Mouse (Mus musculus): ENCODE data around the gene Tgfb1i1. TPM values are rescaled to one million over a fixed set of nuclear protein-coding genes. Genes with fewer than 3 reads are reported as not detected.

Tgfb1i1 gene
- polyA plus RNA-seq, 1 experiment from 2014 or later: 27.9 TPM

DNA sequence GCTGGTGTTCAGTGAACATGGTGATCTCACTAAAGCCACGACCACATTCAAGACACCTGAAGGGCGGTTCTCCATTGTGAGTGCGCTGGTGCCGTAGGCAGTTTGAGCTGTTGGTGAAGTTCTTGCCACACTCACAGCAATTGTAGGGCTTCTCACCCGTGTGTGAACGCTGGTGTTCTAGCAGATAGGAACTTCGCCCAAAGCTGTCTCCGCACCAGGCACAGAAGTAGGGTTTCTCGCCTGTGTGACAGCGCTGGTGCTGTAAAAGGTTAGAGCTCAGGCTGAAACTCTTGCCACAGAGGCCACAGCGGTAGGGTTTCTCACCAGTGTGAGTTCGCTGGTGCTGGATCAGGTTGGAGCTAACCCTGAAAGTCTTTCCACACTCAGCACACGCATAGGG lies 10.2 kb upstream of the Tgfb1i1 start:
- no peaks in the 10 kb centered on the region for H3K27me3 ChIP-seq
- peak overlapping the region; percentile 80; the same call in 1 of the 2 replicates for H3K9ac ChIP-seq
- ATAC-seq (ENCODE audit: low FRiP score): no peak
- 0 out of 2 replicates have a peak overlapping the region, but pooled peaks have one; percentile 70 for H3K4me3 ChIP-seq
- peaks cover 32% of the 10 kb centered on the region for H3K4me1 ChIP-seq (replicated peaks)
- 96% methylated on average over 13 of the region's 13 CpGs for WGBS
- H3K27ac ChIP-seq: peak overlapping the region; percentile 98; the same call in 1 of the 2 replicates
- peaks cover 17% of the 10 kb centered on the region for H3K36me3 ChIP-seq
- no peaks in the 10 kb centered on the region for H3K9me3 ChIP-seq
- H3K4me2 ChIP-seq: peak overlapping the region; percentile 93

DNA sequence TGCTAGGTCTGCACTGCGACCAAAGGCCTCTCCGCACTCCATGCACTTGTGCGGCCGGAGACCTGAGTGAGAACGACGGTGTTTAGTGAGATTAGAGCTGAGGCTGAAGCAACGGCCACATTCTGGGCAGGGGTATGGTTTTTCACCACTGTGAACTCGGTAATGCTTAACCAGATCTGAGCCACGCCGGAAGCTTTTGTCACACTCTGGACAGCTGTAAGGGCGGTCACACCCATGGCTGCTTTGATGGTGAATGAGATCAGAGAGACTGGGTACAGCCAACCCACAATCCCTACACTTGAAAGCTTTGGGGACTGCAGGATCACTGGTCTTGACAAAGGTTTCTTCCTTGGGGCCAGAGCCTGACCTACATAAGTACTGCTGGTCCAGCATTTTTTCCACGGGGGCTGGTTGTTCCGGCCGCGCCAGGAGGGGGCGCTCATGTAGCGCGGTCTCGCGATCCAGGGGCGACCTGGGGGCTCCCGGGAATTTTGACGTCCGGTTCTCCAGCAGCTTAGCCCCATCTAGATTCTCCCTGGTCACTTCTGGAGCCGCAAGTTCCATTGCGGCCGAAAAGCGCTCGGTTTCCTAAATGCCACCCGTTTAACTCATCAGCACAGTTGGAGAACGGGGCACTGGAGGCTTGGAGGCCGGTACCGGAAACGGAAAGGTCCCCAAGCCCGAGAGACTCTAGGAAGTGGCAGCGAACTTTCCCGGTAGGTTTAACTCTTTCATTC lies 9.6 kb upstream of the Tgfb1i1 start, which contains the start of gene Armc5:
Gene Armc5 (plus strand): TSS at position 487 of the 737 bp plus-strand sequence.
- Histone ChIP-seq H3K27me3 (no peaks in the 10 kb centered on the region), H3K36me3 (peaks cover 22% of the 10 kb centered on the region), H3K27ac (peak within 1 kb of the TSS; percentile 98), H3K9me3 (no peaks in the 10 kb centered on the region), H3K4me2 (peak within 1 kb of the TSS; percentile 93), H3K4me1 (replicated peaks) (peaks cover 32% of the 10 kb centered on the region), H3K9ac (peak within 1 kb of the TSS; percentile 80), H3K4me3 (peak within 1 kb of the TSS; percentile 70)
- 26% methylated on average over 37 of the region's 37 CpGs for WGBS
- 0 out of 2 replicates have a peak, but pooled peaks have one; percentile 4 for ATAC-seq (ENCODE audit: low FRiP score)

DNA sequence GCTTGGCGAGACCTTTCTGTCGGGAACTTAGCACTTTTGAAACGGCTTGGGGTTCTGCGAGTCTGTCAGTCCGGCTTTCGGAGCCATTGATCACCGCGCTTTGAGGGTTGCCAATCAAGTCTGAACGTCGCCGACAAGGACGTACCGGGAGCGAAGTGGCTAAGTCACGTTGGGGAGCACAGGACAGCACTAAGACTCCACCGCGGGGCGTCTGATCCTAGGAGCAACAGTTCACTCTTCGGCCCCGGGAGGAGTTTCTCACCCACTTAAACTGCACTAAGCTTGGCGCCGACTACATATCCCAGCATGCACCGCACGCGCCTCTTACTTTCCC lies 9.1 kb upstream of the Tgfb1i1 start:
- no peak for ATAC-seq (ENCODE audit: low FRiP score)
- WGBS: 1% methylated on average over 25 of the region's 25 CpGs
- Histone ChIP-seq H3K27me3 (no peaks in the 10 kb centered on the region), H3K4me3 (peak overlapping the region; percentile 70), H3K9me3 (no peaks in the 10 kb centered on the region), H3K27ac (peak overlapping the region; percentile 98), H3K36me3 (peaks cover 28% of the 10 kb centered on the region), H3K4me1 (replicated peaks) (peaks cover 29% of the 10 kb centered on the region), H3K4me2 (peak overlapping the region; percentile 93), H3K9ac (peak overlapping the region; percentile 80)

DNA sequence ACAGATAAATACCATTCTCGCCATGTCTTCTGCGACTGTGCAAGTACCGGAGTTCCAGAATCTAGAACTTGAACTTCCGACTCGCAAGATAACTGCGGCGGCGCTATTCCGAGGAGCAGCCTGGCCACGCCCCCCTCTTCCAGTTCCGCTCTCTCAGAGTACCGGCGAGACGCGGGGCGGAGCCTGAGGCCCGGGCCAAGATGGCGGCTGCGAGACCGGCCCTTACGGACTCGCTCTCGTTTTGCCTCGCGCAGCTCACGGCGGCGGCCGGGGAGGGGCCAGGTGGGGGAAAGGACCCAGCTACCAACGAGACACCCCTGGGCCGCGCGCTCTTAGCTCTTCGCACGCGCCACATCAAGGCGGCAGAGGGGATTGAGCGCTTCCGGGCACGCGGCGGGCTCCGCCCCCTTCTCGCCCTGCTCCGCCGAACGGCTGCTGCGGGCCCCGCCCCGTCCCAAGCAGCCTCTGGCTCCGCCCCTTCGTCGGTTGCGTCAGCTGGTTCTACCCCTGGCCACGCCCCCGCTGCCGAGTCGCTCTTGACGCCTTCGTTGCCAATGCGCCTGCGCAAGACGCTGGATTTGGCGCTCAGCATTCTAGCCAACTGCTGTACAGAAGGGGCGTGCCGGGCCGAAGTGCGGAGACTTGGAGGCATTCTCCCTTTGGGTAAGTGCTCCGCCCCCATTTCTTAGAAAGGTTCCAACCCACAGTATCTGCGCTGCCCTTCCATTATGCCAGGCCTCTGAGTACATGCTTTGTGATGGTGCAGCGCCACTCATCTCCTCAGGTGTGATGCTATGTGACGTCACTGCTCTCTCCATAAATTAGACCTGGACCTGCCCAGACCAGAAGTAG lies 8.5 kb upstream of the Tgfb1i1 start, which contains the start of gene 9130023H24Rik:
Gene 9130023H24Rik (minus strand): TSS at position 105 of the 852 bp plus-strand sequence.
- H3K4me1 ChIP-seq (replicated peaks): peaks cover 29% of the 10 kb centered on the region

DNA sequence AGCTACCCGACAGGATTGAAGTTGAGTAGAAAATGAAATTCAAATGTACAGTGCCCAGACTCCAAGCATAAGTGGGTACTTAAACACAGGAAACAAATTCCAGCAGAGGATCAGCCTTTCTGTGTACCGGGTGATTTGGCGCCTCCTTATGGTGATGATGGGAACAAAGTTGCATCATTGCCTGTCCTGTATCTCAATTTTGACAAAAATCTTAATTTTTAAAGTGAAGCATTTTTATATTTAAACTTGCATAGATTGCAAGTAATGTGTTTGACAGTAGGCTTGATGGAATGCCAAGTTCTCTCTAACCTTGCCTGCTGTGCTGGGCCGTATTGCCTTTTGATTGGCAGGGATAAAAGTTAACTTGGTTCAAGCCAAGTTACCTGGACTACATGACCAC lies 7.6 kb upstream of the Tgfb1i1 start:
- H3K27me3 ChIP-seq: no peaks in the 10 kb centered on the region
- peaks cover 37% of the 10 kb centered on the region for H3K36me3 ChIP-seq
- peak overlapping the region; percentile 63 for H3K4me2 ChIP-seq
- no peak for ATAC-seq (ENCODE audit: low FRiP score)
- H3K9ac ChIP-seq: peak overlapping the region; percentile 60; the same call in 1 of the 2 replicates
- H3K4me1 ChIP-seq (replicated peaks): peaks cover 29% of the 10 kb centered on the region
- 30% methylated on average over 4 of the region's 4 CpGs for WGBS
- H3K9me3 ChIP-seq: no peaks in the 10 kb centered on the region
- H3K27ac ChIP-seq: peak overlapping the region; percentile 98; the same call in 1 of the 2 replicates
- H3K4me3 ChIP-seq: peak overlapping the region; percentile 70

More for the DNA sequence above, 8.5 kb upstream of the Tgfb1i1 start, which contains the start of gene 9130023H24Rik:
- ATAC-seq (ENCODE audit: low FRiP score): peak; percentile 91
- Histone ChIP-seq H3K9ac (peak within 1 kb of the TSS; percentile 80), H3K4me3 (peak within 1 kb of the TSS; percentile 70), H3K4me2 (peak within 1 kb of the TSS; percentile 93), H3K36me3 (peaks cover 34% of the 10 kb centered on the region), H3K9me3 (no peaks in the 10 kb centered on the region), H3K27me3 (no peaks in the 10 kb centered on the region), H3K27ac (peak within 1 kb of the TSS; percentile 98)
- under 1% methylated on average over 72 of the region's 72 CpGs for WGBS

DNA sequence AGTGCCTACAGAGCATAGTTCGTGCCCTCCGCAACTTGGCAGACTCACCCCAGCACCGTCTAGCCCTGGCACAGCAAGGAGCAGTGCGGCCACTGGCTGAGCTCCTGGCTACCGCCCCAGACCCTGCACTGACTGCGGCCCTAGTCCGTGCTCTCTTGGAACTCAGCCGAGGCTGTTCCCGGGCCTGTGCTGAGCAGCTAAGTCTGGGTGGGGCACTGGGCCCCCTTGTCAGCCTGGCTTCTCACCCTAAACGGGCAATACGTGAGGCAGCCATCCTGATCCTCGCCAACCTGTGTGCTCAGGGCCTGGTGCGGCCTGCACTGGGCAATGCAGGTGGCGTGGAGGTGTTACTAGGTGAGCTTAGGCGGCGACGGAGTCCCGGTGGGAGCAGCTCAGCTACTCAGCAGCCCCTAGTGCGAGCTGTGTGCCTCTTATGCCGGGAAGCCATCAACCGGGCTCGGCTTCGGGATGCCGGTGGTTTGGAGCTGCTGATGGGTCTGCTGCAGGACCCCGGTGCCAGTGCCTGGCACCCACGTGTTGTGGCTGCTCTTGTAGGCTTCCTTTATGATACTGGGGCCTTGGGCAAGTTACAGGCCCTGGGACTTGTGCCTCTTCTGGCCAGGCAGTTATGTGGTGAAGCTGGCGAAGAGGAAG lies 6.4 kb upstream of the Tgfb1i1 start:
- peaks cover 48% of the 10 kb centered on the region for H3K36me3 ChIP-seq
- no peaks in the 10 kb centered on the region for H3K27me3 ChIP-seq
- H3K27ac ChIP-seq: no peak overlapping the region
- no peak overlapping the region for H3K4me3 ChIP-seq
- peaks cover 29% of the 10 kb centered on the region for H3K4me1 ChIP-seq (replicated peaks)
- no peaks in the 10 kb centered on the region for H3K9me3 ChIP-seq
- WGBS: 95% methylated on average over 27 of the region's 27 CpGs
- H3K9ac ChIP-seq: peak overlapping the region; percentile 36
- H3K4me2 ChIP-seq: no peak overlapping the region
- no peak for ATAC-seq (ENCODE audit: low FRiP score)

DNA sequence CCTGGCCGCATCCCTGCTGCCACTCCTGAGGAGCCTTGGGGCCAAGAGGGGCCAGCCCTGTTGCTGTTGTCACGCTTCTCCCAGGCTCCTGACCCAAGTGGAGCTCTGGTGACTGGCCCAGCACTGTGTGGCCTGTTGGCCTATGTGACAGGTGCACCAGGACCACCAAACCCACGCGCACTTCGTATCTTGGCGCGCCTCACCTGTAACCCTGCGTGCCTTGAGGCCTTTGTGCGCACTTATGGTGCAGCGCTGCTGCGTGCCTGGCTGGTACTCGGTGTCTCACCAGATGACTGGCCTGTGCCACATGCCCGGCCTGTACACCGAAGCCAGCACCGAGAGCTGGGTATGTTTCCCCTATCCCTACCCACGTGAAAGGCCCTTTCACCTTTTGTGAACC lies 4.3 kb upstream of the Tgfb1i1 start:
- Histone ChIP-seq H3K9me3 (no peaks in the 10 kb centered on the region), H3K4me1 (replicated peaks) (peaks cover 41% of the 10 kb centered on the region), H3K27me3 (peaks cover 2% of the 10 kb centered on the region; the same call in 1 of the 2 replicates), H3K4me2 (no peak overlapping the region), H3K36me3 (peaks cover 48% of the 10 kb centered on the region), H3K4me3 (no peak overlapping the region), H3K9ac (no peak overlapping the region), H3K27ac (no peak overlapping the region)
- ATAC-seq (ENCODE audit: low FRiP score): no peak
- 96% methylated on average over 16 of the region's 16 CpGs for WGBS

DNA sequence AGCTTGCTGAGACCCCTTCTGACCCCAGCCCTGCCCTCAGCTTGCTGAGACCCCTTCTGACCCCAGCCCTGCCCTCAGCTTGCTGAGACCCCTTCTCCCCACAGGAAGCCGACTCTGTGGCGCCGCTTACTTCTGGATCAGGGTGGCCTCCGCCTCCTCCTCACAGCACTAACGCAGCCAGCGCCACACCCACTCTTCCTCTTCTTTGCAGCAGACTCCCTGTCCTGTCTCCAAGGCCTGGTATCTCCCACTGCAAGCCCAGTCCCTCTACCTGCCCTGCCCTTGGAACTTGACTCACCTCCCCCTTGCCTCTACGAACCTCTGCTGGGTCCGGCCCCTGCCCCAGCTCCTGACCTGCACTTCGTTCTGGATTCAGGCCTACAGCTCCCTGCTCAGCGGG lies 2.7 kb upstream of the Tgfb1i1 start:
- 49% methylated on average over 10 of the region's 10 CpGs for WGBS
- peaks cover 39% of the 10 kb centered on the region for H3K4me1 ChIP-seq (replicated peaks)

DNA sequence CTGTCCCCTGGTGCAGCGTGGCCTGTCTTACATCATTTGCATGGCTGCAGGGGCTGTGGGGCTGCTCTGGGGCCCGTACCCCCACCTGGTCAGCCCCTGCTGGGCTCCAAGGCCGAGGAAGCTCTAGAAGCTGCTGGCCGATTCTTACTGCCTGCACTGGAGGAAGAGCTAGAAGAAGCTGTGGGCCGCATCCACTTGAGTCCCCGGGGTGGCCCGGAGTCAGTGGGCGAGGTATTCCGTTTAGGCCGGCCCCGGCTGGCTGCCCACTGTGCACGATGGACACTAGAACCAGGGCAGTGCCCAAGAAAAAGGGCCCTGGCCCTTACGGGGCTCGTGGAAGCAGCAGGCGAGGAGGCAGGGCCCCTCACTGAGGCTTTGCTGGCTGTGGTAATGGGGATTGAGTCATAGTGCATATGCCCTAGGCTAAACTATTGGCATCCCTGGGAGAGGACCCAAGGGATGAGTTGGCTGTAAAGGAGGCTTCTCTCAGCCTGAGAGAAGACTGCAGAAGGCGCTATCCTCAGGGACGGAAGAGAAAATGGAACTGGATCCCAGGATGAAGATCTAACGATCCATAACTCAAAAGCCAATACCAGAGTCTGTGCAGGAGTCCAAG lies 2.1 kb upstream of the Tgfb1i1 start:
- H3K27me3 ChIP-seq: peaks cover 2% of the 10 kb centered on the region; the same call in 1 of the 2 replicates
- peaks cover 33% of the 10 kb centered on the region for H3K4me1 ChIP-seq (replicated peaks)
- H3K27ac ChIP-seq: no peak overlapping the region
- H3K9me3 ChIP-seq: no peaks in the 10 kb centered on the region
- no peak overlapping the region for H3K4me3 ChIP-seq
- ATAC-seq (ENCODE audit: low FRiP score): no peak
- 80% methylated on average over 18 of the region's 18 CpGs for WGBS
- peak overlapping the region; percentile 51; the same call in 1 of the 2 replicates for H3K9ac ChIP-seq
- no peak overlapping the region for H3K4me2 ChIP-seq
- peaks cover 48% of the 10 kb centered on the region for H3K36me3 ChIP-seq

More for the DNA sequence above, 2.7 kb upstream of the Tgfb1i1 start:
- no peak for ATAC-seq (ENCODE audit: low FRiP score)
- Histone ChIP-seq H3K4me2 (no peak overlapping the region), H3K27ac (no peak overlapping the region), H3K9me3 (no peaks in the 10 kb centered on the region), H3K36me3 (peaks cover 48% of the 10 kb centered on the region), H3K4me3 (no peak overlapping the region), H3K9ac (0 out of 2 replicates have a peak overlapping the region, but pooled peaks have one; percentile 51), H3K27me3 (peaks cover 2% of the 10 kb centered on the region; the same call in 1 of the 2 replicates)

DNA sequence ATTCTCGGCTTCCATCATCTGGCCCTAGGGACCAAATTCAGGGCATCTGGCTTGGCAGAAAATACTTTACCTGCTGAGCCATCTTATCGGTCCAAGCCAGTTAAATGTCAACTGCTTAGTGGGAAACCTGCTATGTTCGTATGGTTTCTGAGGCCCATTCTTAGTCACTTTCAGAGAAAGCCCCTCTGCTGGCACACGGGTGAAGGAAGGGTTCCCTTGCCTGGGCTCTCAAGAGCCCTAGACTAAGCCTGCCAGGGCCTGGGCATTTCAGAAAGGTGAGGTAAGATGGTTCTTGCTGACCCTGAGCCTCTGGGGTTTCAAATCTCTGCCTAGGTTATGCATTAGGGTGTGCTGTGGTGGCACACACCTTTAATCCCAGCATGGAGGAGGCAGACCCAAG lies 1.1 kb upstream of the Tgfb1i1 start:
- WGBS: 89% methylated on average over 4 of the region's 4 CpGs
- ATAC-seq (ENCODE audit: low FRiP score): no peak
- Histone ChIP-seq H3K27ac (no peak overlapping the region), H3K9me3 (no peaks in the 10 kb centered on the region), H3K4me3 (no peak overlapping the region), H3K27me3 (peaks cover 2% of the 10 kb centered on the region; the same call in 1 of the 2 replicates), H3K4me1 (replicated peaks) (peaks cover 24% of the 10 kb centered on the region), H3K9ac (peak overlapping the region; percentile 68; the same call in 1 of the 2 replicates), H3K4me2 (no peak overlapping the region), H3K36me3 (peaks cover 43% of the 10 kb centered on the region)

DNA sequence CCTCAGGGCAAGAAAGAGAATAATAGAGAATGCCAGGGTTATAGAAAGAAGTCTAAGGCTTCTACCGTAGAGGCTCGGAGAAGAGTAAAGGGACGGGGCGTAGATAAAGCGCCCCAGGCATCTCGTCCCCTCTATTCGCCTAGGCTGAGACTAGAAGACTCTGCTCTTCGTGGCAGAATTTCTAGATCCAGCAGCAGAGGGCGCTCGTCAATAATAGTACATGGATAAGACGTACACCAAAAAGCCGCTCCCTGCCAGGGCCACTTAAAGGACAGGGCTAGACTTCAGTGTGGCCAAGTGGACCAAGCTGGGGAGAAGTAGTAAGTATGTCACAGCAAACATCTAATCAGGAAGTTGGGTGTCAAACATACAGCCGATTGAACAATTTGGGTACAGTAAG lies 831 bp downstream of the Tgfb1i1 start:
- Histone ChIP-seq H3K27ac (peak overlapping the region; percentile 78; the same call in 1 of the 2 replicates), H3K36me3 (peaks cover 25% of the 10 kb centered on the region), H3K4me1 (replicated peaks) (peaks cover 31% of the 10 kb centered on the region), H3K9ac (peak overlapping the region; percentile 68), H3K4me2 (peak overlapping the region; percentile 62), H3K4me3 (peak overlapping the region; percentile 41), H3K9me3 (no peaks in the 10 kb centered on the region), H3K27me3 (peaks cover 11% of the 10 kb centered on the region)
- ATAC-seq (ENCODE audit: low FRiP score): peak; percentile 82
- WGBS: 2% methylated on average over 13 of the region's 13 CpGs

Data from hindbrain, embryonic 13.5 days (tissue).